Mouse (Mus musculus) brain, embryonic 18.5 days (tissue): ENCODE measurements at regions not wholly inside any gene's neighbourhood (a gene's known extent, or its start where the extent isn't known, plus 50 kb on each side); places are given as distances from the start of the nearest gene placed in this dataset.
"Not testable (repeated sequence)": the region's sequence is repeated elsewhere in the genome, so short reads cannot be mapped to it uniquely, and the experiment has no call there.

Experiments used
- DNase-seq: peaks from one replicate; pipeline ENCODE4 v3.0.0-alpha.2; 2012; ENCODE audit warnings: low read depth, low spot score

DNA sequence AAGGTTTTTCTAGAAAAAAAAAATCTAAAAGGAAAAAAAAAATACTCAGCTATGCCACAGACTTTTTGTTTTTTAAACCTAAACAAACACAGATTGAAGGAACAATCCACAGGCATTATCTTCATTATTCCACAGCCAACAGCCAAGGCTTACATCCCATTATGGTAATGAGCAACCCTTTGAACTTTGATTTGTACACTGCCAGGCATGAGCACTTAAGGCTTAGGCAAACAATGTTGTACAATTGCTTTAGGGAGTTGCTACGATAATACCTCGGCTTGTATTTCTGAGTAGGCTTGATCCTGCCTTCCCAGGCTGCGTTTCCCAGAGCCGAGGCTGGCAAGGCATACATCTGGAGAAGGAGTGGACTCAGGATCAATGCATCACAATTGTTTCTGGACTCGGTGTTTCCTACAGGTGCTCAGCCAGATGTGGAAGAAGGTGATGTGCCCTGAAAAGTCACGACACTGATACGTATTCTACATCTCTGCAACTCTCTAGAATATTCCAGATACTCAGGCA lies 409.0 kb upstream of the Igfbp7 start:
- no peak for DNase-seq

DNA sequence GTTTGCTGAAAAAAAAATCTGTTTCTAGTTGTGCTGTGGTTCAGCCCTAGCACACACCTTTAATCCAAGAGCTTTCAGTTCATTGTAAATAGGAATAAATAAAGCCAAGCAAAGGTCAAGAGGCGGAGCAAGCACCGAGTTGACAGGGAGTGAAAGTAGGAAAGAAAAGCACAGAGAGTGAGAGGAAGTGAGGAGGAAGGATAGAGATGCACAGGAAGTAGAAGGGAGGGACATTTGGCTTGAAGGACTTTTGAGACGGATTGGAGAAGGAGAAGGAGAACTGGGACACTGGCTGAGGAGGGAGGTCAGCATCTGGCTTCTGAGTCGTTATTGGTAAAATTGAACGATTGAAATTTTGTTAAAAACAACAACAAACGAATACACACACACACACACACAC lies 402.0 kb upstream of the Igfbp7 start:
- no peak for DNase-seq

DNA sequence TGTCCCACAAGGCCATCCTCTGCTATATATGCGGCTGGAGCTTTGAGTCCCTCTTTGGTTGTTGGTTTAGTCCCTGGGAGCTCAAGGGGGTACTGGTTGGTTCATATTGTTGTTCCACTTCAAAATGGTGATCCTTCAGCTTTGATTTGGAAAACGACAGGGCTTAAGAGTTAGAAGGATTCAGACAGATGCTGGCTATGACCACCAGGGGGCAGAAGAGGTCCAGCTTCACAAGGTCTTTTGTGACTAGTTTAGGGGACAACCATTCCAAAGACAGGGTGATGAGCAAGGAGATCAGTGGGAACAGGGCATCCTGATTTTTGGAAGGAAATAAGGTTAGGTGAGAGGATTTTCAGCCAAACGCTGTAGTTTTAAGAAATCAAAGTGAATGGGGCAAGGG lies 399.9 kb upstream of the Igfbp7 start:
- DNase-seq = no peak

DNA sequence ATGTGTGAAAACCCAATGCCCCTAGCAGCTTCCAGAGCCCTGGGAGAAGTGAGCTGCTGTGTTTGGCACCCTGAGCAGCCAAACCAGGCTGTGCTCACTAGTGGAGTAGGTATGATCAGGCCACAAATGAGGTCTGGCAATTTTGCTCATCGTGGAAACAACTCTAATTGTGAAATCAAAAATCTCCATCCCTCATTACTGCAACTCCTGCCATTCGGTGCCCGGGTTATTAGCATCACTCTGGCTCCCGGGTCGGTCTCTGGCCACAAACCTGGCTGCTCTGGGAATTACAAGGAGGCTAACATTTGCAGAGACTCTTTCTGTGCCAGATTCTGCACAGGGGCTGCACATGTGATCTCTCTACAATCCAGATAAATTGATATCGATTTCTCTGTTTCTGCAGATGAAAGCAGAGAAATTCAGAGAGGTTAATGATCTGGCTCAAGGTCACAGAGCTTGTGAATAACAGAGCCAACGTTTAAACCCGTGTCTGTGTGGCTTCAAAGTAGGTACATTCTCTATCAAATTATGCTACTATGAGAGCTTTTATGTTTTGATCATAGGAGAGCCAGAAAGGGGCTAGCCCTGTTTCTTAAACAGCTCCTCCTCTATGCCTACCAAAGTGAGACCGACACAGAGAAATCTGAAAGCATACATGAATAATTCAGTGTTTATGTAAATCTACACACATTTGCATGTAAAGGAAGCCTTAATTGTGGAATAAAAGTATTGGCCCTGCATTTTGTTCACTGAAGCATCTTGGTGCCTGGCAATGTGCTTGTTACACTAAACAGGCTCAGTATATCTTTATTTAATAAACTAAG lies 398.7 kb upstream of the Igfbp7 start:
- no peak for DNase-seq

DNA sequence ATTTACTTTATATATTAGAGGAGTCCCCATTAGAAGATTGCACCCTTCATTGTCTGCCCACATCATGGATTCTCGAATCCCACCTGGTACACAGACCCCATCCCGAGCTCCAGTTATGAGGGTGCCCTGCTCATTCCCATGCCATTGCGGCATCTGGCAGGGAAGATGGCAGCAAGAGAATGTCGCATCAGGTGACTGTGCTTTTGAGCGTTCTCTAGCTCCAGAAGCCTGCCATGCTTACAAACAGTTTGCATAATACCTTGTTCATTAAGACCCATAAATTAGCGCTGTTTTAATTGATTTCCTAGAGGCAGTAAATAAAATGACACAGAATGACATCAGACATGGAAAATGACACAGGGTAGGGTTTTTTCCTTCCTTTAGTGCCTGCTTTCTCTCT lies 398.0 kb upstream of the Igfbp7 start:
- DNase-seq = no peak

DNA sequence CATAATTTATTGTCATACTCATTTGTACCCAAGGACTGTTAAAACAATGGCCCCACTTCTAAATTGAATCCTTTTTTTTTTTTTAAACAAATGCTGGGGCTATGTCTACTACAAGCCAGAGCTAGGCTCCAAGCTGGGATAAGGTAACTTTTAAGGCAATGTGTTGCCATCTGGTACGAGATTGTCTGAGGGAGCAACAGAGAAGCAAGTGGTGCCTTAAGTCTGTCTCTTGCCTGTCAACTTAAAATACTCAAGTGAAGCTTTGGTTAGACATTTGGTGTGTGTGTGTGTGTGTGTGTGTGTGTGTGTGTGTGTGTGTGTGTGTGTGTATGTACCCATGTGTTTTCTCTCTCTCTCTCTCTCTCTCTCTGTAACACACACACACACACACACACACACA lies 397.5 kb upstream of the Igfbp7 start:
- DNase-seq = no peak

DNA sequence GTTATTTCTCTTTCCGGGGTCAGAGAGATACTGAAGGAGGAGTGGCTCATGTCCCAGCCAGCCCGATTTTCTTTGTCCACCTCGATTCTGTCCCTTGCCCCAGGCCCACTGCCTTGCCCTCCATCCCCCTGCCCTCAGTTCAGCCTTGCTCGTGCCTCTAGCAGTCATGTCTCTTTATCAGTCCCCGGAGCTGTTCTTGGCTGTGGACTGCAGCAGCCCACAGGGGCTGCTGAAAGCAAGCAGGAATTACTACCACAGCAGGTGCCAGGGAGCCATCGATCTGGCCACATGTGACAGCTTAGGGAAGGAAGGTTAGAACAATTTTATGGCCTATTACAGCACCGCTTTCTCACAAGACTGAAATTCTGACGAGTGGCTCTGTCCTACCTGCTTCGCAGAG lies 396.3 kb upstream of the Igfbp7 start:
- DNase-seq = no peak

DNA sequence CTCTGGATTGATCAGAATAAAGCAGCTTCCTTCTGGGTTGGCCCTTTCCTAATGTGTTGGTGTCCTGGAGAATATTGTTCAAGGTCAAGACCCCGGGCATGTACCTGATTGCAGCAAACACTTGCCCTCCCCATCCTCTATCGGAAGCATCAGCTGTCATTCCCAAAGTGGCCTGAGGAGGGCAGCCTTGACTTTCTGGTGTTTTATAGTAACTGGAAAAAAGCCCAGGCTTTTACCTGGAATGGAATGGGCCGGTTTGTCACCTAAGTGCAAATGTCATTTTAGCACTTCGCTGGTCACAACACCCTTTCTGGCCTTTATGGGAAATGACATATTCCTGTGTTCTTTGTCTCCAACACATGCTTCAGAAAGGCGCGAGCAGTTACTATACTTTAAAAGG lies 395.7 kb upstream of the Igfbp7 start:
- no peak for DNase-seq

DNA sequence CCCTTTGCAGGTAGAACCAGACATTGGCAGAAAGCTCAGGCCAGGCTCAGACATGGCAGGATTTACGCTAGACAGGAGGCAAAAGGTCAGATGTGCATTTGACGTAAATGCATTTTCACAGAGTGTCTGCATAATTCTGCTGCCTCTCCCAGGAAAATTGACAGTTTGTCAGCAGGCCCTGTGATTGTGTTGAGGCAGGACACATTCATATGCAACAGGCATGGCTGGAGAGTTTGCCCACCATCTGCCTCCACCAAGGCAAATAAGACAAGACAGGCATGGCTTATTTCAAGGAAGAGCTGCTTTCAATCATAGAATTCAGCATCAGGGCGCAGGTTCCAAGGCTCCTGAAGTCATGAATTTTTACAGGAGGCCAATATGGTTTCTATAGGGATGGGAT lies 389.1 kb upstream of the Igfbp7 start:
- no peak for DNase-seq

DNA sequence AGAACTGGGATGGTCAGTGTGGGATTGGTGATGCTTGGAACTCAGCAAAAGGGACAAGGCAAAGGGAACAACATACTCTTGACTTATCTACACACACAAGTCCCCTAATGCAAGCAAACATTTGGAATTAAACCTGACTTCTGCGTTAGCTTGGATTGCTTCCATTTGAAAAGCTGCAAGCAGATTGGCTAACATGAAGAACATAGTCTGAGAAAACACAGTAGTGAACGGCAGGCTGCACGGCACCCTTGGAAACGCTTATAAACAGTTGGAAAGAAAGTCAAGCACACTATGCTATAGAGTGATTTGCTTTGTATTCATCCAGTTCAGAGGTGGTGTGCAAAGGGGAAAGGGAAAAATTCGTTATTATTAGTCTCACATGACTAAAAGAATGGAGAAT lies 387.9 kb upstream of the Igfbp7 start:
- no peak for DNase-seq

DNA sequence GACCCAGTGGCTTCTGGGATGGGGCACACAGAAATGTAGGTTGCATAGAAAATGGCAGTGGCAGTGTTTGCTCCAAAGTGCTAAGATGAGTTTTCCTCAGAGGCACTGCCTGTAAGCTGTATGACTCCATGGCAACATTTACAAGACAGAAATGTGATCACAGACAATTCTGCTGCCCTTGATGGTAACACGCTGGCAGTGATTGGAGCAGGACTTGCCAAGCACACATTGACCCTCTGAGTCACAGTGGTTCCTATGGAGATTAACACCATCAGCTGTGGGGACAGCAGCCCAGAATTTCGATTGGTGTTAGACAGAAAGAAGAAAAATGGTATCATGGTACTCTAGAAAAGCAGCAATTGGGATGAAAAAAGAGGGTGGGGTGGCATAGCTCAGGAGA lies 376.1 kb upstream of the Igfbp7 start:
- DNase-seq = no peak

DNA sequence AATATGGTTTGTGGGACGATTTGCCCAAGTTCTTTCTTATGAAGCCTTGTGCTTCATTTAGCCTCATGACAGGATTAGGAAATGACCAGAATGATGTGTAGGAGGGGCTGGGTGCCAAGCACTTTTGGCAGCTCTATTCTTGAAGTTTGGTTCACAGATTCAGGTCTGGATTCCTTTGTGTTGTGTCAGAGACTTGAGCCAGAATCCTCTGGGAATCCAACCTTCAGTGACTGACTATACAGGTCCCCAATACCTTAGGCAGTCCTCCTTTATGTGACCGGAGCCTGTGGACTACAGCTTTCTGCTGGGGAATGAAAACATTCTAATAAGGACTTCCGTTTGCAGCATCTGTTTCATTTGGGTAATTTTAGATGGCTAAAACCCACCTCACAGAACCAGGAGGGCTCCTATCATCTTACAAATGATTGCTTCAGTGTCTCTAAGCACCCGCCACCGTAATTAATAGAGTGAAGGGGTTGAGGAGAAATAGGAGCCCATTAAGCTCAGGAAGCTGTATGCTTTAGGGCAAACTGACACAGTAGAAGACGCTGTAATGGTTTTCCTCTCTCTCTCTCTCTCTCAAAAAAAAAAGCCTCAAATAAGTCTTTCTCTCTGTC lies 354.7 kb upstream of the Igfbp7 start:
- DNase-seq = no peak

DNA sequence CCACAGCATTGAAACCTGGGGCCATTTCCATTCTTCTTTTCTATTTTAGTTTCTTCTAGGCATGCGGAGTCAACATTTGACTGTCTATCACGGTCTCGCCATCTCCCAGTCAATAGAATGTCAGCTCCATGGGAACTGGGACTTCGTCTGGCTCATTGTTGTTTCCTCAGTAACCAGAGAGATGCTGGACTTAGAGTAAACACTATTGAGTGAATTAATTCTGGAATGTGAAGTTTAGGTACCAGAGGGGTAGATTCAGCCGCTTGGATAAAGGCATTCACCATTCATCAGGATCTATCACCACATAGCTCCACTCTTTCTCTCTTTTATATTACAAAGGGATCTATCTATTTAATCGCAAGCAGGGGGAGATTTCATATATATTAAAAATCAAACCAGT lies 354.2 kb upstream of the Igfbp7 start:
- no peak for DNase-seq

DNA sequence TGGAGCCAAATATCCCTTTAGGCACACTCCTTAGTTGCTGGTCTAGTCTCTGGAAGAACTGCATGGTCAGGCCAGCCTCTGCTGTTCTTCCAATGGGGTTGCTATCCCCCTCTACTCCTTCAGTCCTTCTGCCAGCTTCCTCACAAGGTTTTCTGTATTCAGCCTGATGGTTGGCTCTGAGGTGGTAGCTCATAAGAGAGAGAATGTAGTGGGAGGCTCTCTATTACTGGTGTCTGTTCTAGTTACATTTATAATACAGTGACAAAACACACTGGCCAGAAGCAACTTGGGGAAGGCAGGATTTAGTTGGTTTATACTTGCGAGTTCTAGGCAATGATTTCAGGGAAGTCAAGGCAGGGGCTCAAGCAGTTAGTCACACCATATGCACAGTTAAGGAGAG lies 341.1 kb upstream of the Igfbp7 start:
- DNase-seq = no peak

DNA sequence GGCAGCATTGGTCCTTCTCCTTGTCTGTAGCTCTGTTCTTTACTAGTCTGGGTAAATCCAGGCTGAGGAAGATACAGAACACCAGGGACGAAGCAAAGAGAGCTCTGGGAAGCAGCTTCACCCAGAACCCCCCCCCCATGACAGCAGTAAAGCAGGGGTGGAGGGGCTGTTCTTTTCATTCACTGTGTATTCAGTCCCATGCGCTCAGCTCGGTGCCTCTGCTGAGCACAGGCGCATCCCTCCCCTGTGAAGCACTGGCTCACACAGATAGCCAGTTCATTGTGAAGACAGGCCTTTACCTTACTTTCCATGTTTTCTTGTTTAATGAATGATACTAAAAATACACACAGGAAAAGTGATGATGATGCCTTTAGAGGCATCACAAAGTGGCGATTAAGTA lies 338.8 kb upstream of the Igfbp7 start:
- no peak for DNase-seq

DNA sequence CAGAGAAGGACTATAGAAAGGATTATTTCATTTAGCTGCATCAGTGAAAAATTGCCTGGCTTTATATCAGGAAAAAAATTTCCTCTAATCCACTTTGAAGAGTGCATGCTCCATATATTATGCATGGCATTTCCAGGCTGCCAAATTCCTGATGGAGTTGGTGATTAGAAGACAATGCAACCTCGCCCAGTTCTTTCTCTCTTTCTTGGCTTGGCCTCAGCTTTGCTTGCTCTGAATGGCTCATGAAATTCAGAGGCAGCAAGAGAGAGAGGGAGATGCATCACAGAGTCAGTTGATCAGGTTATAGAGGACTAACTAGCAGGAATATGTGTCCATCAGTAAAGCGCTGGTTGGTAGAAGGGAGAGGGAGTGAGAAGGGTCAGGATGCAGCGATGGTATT lies 335.6 kb upstream of the Igfbp7 start:
- DNase-seq = no peak

DNA sequence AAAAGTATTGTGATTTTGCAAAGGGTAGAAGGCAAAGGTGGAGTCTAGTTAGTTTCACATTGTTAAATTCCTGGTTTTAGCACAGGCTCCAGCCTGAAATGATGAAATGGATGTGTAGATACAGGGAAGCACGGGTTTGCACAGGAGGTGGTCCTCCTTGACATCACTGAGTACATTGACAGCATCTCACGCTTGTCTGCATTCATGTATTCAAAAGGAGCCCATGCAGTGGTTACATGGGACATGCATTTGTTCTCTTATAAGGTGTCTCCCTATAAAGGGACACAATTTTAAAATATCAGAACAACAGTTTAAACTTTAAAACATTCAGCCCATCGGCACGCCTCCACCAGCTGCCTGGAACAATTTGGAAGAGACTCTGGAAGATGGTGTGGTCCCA lies 322.4 kb upstream of the Igfbp7 start:
- DNase-seq = not testable (repeated sequence)

DNA sequence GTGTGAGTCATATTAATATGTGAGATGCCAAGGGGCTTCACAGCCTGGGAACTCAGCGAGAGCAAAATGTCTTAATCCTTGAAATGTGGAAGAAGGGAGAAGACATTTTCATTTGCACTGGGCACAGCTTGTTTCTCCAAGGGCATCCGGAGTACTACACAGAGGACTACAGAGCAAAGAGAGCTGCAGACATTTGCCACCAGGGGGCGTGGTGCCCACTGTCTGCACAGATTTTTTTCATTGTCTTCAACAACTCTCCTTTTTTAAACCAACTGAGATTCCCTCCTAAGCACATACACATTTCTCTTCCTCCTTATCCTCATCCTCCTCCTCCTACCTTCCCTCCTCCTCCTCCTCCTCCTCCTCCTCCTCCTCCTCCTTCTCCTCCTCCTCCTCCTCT lies 273.8 kb upstream of the Igfbp7 start:
- DNase-seq = no peak

DNA sequence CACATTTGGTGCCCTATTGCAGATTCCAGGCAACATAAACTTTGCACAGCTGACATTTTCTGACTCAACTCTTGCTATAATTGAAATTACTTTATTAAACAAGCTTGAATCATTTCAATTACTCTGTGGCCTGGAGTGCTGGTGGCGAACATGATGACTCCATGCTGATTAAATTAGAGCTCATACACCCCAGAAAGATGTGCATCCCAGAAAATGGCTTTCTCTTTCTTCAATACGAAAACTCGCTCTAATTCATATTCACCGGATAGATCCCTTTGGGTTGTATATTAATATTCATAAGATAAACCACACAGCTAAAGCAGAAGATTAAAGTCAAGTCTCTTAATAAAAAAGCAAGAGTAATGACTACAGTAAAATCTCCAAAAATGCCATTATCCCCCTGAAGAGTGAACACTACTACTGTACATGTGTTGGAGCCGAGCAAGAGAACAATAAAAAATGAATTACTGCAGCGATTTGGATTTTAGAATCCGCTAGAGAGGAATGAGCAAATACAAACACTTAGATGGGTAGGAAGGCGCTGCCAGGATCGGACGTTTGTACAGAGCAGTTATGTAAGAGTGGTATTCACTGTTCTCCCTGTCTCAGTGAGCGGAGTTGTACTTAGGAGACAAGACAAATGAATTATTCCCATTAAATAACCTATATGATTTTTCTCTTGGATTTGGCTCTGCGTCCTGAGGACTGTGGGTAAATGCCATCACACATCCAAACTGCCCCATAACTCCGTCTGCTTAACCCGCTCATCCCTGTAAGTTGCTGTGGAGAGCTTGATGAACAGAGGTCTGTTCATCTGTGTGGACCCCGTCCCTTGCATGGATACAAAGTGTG lies 264.5 kb upstream of the Igfbp7 start:
- no peak for DNase-seq

DNA sequence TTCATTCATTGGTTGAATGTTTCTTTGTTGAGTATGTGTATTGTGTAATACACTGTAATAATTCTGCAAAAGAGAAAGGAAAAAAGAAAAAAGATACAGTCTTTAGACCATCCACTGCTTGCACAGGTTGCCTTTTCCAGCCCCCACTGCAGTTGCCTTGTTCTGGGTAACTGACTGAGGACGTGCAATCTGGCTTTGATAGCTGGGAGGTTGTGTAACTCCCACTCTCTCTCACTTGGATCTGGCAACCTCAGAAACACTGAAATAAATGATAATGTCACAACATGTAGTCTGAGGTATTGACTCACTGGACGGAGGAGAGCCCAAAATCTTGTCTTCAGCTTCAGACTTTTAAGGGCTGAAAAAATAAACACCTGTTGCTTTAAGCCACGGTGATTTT lies 255.3 kb upstream of the Igfbp7 start:
- DNase-seq = no peak

DNA sequence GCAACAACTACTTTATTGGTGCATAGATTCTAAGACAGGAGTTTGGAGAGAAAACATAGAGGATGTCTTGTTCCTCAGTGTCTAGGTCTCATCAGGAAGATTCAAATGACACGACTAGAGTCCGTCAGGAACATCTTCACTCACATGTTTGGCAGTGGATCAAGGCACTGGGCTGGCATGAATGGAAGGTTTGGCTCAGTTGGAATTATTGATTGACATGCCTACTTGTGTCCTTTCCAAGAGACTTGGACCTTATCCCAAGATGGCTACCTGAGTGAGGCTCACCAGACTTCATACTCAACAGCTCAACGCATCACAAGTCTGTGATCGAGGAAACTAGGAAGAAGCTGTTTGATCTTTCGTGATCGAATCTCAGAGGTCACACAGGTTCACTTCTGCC lies 251.2 kb upstream of the Igfbp7 start:
- DNase-seq = no peak

DNA sequence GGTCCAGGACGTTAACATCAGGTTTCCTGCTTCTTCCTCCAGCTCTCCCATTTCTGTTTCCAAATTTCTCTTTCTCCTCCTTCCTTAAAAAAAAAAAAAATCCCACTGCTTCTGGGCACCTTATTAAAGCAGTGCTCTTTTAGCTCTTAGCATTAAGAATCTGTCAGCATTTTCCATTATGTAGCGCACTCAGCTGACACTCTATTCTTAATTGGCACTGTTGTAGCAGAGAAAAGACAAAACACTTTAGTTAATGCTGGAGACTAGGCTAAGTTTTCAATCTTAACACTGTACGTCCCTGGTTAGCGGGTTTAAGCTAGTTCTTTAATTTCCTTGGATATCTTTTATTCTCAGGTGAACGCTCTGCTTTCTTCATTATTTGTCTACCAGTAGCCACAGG lies 236.8 kb upstream of the Igfbp7 start:
- DNase-seq = no peak
